Comparison of ENCODE assay signal across 17 mouse cellular contexts in genomic region chr2:178632831-178633585, GRCm38 (mm10).
A peak's percentile ranks its signal among the peaks of the same experiment; 100 is the strongest.
DNase-seq lines count a peak whose midpoint lies in the region; ATAC-seq and TF ChIP-seq lines count a peak whose summit lies in the region.
"Had no signal": no experiment of that assay in that cellular context is flagged by ENCODE, and none has a peak within 500 bp of the region (broad histone marks: within the 10 kb centered on the region; RNA-seq: fewer than 3 reads in every experiment).

No protein-coding gene starts in this region.

- no peaks in the 10 kb centered on the region for H3K27me3 ChIP-seq in hindbrain, embryonic 14.5 days (ENCODE audit: control insufficient read depth, insufficient read depth, low read length)
- H3K27me3 ChIP-seq in hindbrain, embryonic 11.5 days (ENCODE audit: control insufficient read depth, insufficient read depth, low read length): no peaks in the 10 kb centered on the region
- no peaks in the 10 kb centered on the region for H3K27me3 ChIP-seq in embryonic facial prominence, embryonic 12.5 days
- H3K27me3 ChIP-seq in limb, embryonic 12.5 days: no peaks in the 10 kb centered on the region
- H3K27me3 ChIP-seq in kidney, embryonic 15.5 days: no peaks in the 10 kb centered on the region
- H3K27me3 ChIP-seq: forebrain, embryonic 15.5 days; liver, embryonic 13.5 days had no signal

- H3K9me3 ChIP-seq in hindbrain, embryonic 14.5 days (ENCODE audit: control insufficient read depth, low read length): no peaks in the 10 kb centered on the region
- H3K9me3 ChIP-seq in hindbrain, embryonic 11.5 days (ENCODE audit: control insufficient read depth, low read length): no peaks in the 10 kb centered on the region
- no peaks in the 10 kb centered on the region for H3K9me3 ChIP-seq in ES-E14 (ENCODE audit: control insufficient read depth, insufficient read depth, low read depth, low read length)
- H3K9me3 ChIP-seq in embryonic facial prominence, embryonic 12.5 days: no peaks in the 10 kb centered on the region
- H3K9me3 ChIP-seq in limb, embryonic 12.5 days: no peaks in the 10 kb centered on the region
- no peaks in the 10 kb centered on the region for H3K9me3 ChIP-seq in kidney, embryonic 15.5 days (replicated peaks)
- H3K9me3 ChIP-seq: forebrain, embryonic 15.5 days; liver, embryonic 13.5 days had no signal

- no peak overlapping the region for H3K4me2 ChIP-seq in hindbrain, embryonic 14.5 days (replicated peaks)
- no peak overlapping the region for H3K4me2 ChIP-seq in hindbrain, embryonic 11.5 days (replicated peaks; ENCODE audit: low read depth, low read length)
- no peak overlapping the region for H3K4me2 ChIP-seq in embryonic facial prominence, embryonic 12.5 days (replicated peaks)
- H3K4me2 ChIP-seq in limb, embryonic 12.5 days: no peak overlapping the region
- H3K4me2 ChIP-seq in kidney, embryonic 15.5 days: no peak overlapping the region
- H3K4me2 ChIP-seq: forebrain, embryonic 15.5 days; liver, embryonic 13.5 days had no signal

- H3K36me3 ChIP-seq in hindbrain, embryonic 14.5 days (replicated peaks; ENCODE audit: control insufficient read depth, insufficient read depth): no peaks in the 10 kb centered on the region
- H3K36me3 ChIP-seq in hindbrain, embryonic 11.5 days (ENCODE audit: control insufficient read depth, insufficient read depth, low read length): no peaks in the 10 kb centered on the region
- H3K36me3 ChIP-seq in ES-E14 (ENCODE audit: control insufficient read depth, insufficient read depth, low read length, poor library complexity, severe bottlenecking): no peaks in the 10 kb centered on the region
- no peaks in the 10 kb centered on the region for H3K36me3 ChIP-seq in embryonic facial prominence, embryonic 12.5 days
- H3K36me3 ChIP-seq in limb, embryonic 12.5 days: no peaks in the 10 kb centered on the region
- no peaks in the 10 kb centered on the region for H3K36me3 ChIP-seq in kidney, embryonic 15.5 days
- H3K36me3 ChIP-seq: forebrain, embryonic 15.5 days; liver, embryonic 13.5 days had no signal

- DNase-seq in hindbrain, embryonic 14.5 days (ENCODE audit: low spot score): peak; percentile 29
- no peak for DNase-seq in hindbrain, embryonic 11.5 days (ENCODE audit: low spot score)
- no peak for DNase-seq in ES-E14 (ENCODE audit: low read depth, low spot score)
- DNase-seq in embryo, embryonic 10.5 days (ENCODE audit: low spot score): no peak
- DNase-seq in adrenal gland, adult 18-20 months (ENCODE audit: low spot score in 2 of 2): no peak
- DNase-seq: cerebellum, postnatal 36 days; gastrocnemius, adult 2 months; heart, postnatal 4 days; kidney, adult 18-20 months; liver, embryonic 13.5 days; thymus, postnatal 25 days had no signal

- H3K4me1 ChIP-seq in hindbrain, embryonic 14.5 days (replicated peaks; ENCODE audit: control insufficient read depth, insufficient read depth, low read length): no peaks in the 10 kb centered on the region; the same call in 1 of the 2 replicates
- no peaks in the 10 kb centered on the region for H3K4me1 ChIP-seq in hindbrain, embryonic 11.5 days (replicated peaks; ENCODE audit: control insufficient read depth, insufficient read depth, low read length)
- H3K4me1 ChIP-seq in ES-E14 (ENCODE audit: control insufficient read depth in 2 of 2, insufficient read depth in 2 of 2, low read length in 2 of 2, poor library complexity in 1 of 2): peaks cover 5 to 16% of the 10 kb centered on the region in 2 experiments; a peak in 3 of 4 replicates
- peaks cover 63% of the 10 kb centered on the region for H3K4me1 ChIP-seq in embryonic facial prominence, embryonic 12.5 days
- peaks cover 57% of the 10 kb centered on the region for H3K4me1 ChIP-seq in limb, embryonic 12.5 days (replicated peaks)
- H3K4me1 ChIP-seq in kidney, embryonic 15.5 days: peaks cover 60% of the 10 kb centered on the region
- H3K4me1 ChIP-seq: liver, embryonic 13.5 days; megakaryocyte, embryonic 14.5 days had no signal

- no peak overlapping the region for H3K9ac ChIP-seq in hindbrain, embryonic 14.5 days
- no peak overlapping the region for H3K9ac ChIP-seq in hindbrain, embryonic 11.5 days (ENCODE audit: low read depth, low read length)
- no peak overlapping the region for H3K9ac ChIP-seq in ES-E14 (ENCODE audit: insufficient read depth, low read depth, low read length, poor library complexity, severe bottlenecking)
- H3K9ac ChIP-seq in embryonic facial prominence, embryonic 12.5 days: no peak overlapping the region
- H3K9ac ChIP-seq in limb, embryonic 12.5 days (replicated peaks): no peak overlapping the region
- no peak overlapping the region for H3K9ac ChIP-seq in kidney, embryonic 15.5 days
- H3K9ac ChIP-seq: forebrain, embryonic 15.5 days; liver, embryonic 13.5 days had no signal

- peak; percentile 28; the same call in 1 of the 2 replicates for ATAC-seq in hindbrain, embryonic 14.5 days (ENCODE audit: low FRiP score)
- ATAC-seq in hindbrain, embryonic 11.5 days (ENCODE audit: low FRiP score): no peak
- ATAC-seq in embryonic facial prominence, embryonic 12.5 days (ENCODE audit: insufficient number of reproducible peaks, insufficient read depth, low FRiP score, low TSS enrichment): no peak
- ATAC-seq in limb, embryonic 12.5 days (ENCODE audit: insufficient number of reproducible peaks, insufficient read depth, low FRiP score, low TSS enrichment, low read depth): no peak
- ATAC-seq in kidney, embryonic 15.5 days (replicated peaks; ENCODE audit: low FRiP score): no peak
- ATAC-seq: forebrain, embryonic 15.5 days; lung, postnatal 0 days had no signal

- WGBS in hindbrain, embryonic 14.5 days: 78% methylated on average over 13 of the region's 13 CpGs
- 84% methylated on average over 13 of the region's 13 CpGs for WGBS in hindbrain, embryonic 11.5 days
- 67% methylated on average over 13 of the region's 13 CpGs for WGBS in embryonic facial prominence, embryonic 12.5 days
- WGBS in limb, embryonic 12.5 days: 63% methylated on average over 13 of the region's 13 CpGs
- WGBS in kidney, embryonic 15.5 days: 90% methylated on average over 13 of the region's 13 CpGs

- H3K4me3 ChIP-seq in hindbrain, embryonic 14.5 days (replicated peaks; ENCODE audit: low read length): no peak overlapping the region
- no peak overlapping the region for H3K4me3 ChIP-seq in hindbrain, embryonic 11.5 days (ENCODE audit: low read depth, low read length)
- no peak overlapping the region for H3K4me3 ChIP-seq in ES-E14 (ENCODE audit: insufficient read depth in 1 of 2, low read depth in 1 of 2, low read length in 2 of 2, poor library complexity in 1 of 2, severe bottlenecking in 1 of 2)
- H3K4me3 ChIP-seq in embryonic facial prominence, embryonic 12.5 days: no peak overlapping the region
- H3K4me3 ChIP-seq in limb, embryonic 12.5 days (replicated peaks): no peak overlapping the region
- no peak overlapping the region for H3K4me3 ChIP-seq in kidney, embryonic 15.5 days (replicated peaks)
- H3K4me3 ChIP-seq: forebrain, embryonic 15.5 days; gastrocnemius, adult 2 months; liver, embryonic 13.5 days; megakaryocyte, embryonic 14.5 days had no signal

- H3K27ac ChIP-seq in hindbrain, embryonic 14.5 days: no peak overlapping the region
- H3K27ac ChIP-seq in hindbrain, embryonic 11.5 days (ENCODE audit: low read depth, low read length): no peak overlapping the region
- H3K27ac ChIP-seq in ES-E14 (ENCODE audit: insufficient read depth, low read depth, low read length, poor library complexity, severe bottlenecking): no peak overlapping the region
- peak overlapping the region; percentile 65 for H3K27ac ChIP-seq in embryonic facial prominence, embryonic 12.5 days
- peak overlapping the region; percentile 89 for H3K27ac ChIP-seq in limb, embryonic 12.5 days
- no peak overlapping the region for H3K27ac ChIP-seq in kidney, embryonic 15.5 days
- H3K27ac ChIP-seq: forebrain, embryonic 15.5 days; gastrocnemius, adult 2 months; liver, embryonic 13.5 days had no signal

- in situ Hi-C loops in ES-E14 (cut with MboI; ENCODE audit: low sequenced_read_pairs in 2 of 2, unreplicated experiment in 2 of 2): no loop called here

TF ChIP-seq in ES-E14, 5 proteins besides CTCF, POLR2A, EP300 and RAD21:
- no peak for TF ChIP-seq ZC3H11A (IDR thresholded peaks at IDR 0.05; ENCODE audit: borderline replicate concordance, low read depth, low read length)
- 0 out of 2 replicates have a peak, but pooled peaks have one; percentile 38 for TF ChIP-seq MAFK (IDR thresholded peaks at IDR 0.05; ENCODE audit: insufficient read depth, low read depth, low read length)

Comparison
In these comparisons a context has a peak if more than half of its experiments do, and no peak if none do; other contexts are left out.
1. H3K27ac ChIP-seq: peak in embryonic facial prominence, embryonic 12.5 days (single experiment) and limb, embryonic 12.5 days (single experiment); none in hindbrain, embryonic 14.5 days (single experiment), hindbrain, embryonic 11.5 days (single experiment), ES-E14 (single experiment) and kidney, embryonic 15.5 days (single experiment).